Mouse (Mus musculus) stomach, embryonic 15.5 days (tissue): ENCODE results near the gene Med23. TPM values are rescaled to one million over a fixed set of nuclear protein-coding genes. Genes with fewer than 3 reads are reported as not detected.

ENCODE experiments used
- ATAC-seq: fragments of 200-750 bp; cut with Nextera tagmentation; 2 replicates; pipeline ENCODE4 v1.8.0; 2017; ENCODE audit warnings: low read depth, moderate number of reproducible peaks, moderate TSS enrichment; ENCODE audit not compliant: insufficient read depth, low FRiP score
- H3K27ac ChIP-seq: fragments of 300-500 bp; sonication (generic); 2 replicates; pipeline ENCODE4 v1.5.1; 2015; ENCODE audit warnings: mild to moderate bottlenecking, inconsistent platforms
- H3K27me3 ChIP-seq: fragments of 300-500 bp; sonication (generic); replicated peaks from 2 replicates; pipeline ENCODE4 v1.6.1; 2015; ENCODE audit warnings: inconsistent platforms
- H3K36me3 ChIP-seq: fragments of 300-500 bp; sonication (generic); 2 replicates; pipeline ENCODE4 v1.6.1; 2015; ENCODE audit warnings: inconsistent platforms
- H3K4me1 ChIP-seq: fragments of 300-500 bp; sonication (generic); 2 replicates; pipeline ENCODE4 v1.6.1; 2015; ENCODE audit warnings: inconsistent platforms
- H3K4me2 ChIP-seq: fragments of 300-500 bp; sonication (generic); 2 replicates; pipeline ENCODE4 v1.6.1; 2015; ENCODE audit warnings: mild to moderate bottlenecking, inconsistent platforms
- H3K4me3 ChIP-seq: fragments of 300-500 bp; sonication (generic); replicated peaks from 2 replicates; pipeline ENCODE4 v1.5.1; 2015; ENCODE audit warnings: inconsistent platforms
- H3K9ac ChIP-seq: fragments of 300-500 bp; sonication (generic); 2 replicates; pipeline ENCODE4 v1.6.1; 2015; ENCODE audit warnings: inconsistent platforms
- H3K9me3 ChIP-seq: fragments of 300-500 bp; sonication (generic); 2 replicates; pipeline ENCODE4 v1.6.1; 2016; ENCODE audit warnings: inconsistent platforms
- WGBS: fragments of 180-500 bp; shearing (Covaris S2); methylation state at CpG from one replicate; pipeline ENCODE4 v1.1.7; 2015; 5-methylcytosine and 5-hydroxymethylcytosine counted together
- microRNA-seq: library from miRNA; unstranded; fragments of <30 nt; microRNA quantifications from one replicate; pipeline ENCODE4, GENCODE M21; 2016
- polyA plus RNA-seq: library from polyadenylated mRNA; unstranded; fragments of >200 nt; fragmentation: Nextera tagmentation; extraction: Ambion mirVana; gene quantifications from 2 replicates; pipeline ENCODE4 v1.2.1, GENCODE M21; 2015

The Med23 gene
- polyA plus RNA-seq, 1 experiment from 2014 or later: 15.0 TPM

DNA sequence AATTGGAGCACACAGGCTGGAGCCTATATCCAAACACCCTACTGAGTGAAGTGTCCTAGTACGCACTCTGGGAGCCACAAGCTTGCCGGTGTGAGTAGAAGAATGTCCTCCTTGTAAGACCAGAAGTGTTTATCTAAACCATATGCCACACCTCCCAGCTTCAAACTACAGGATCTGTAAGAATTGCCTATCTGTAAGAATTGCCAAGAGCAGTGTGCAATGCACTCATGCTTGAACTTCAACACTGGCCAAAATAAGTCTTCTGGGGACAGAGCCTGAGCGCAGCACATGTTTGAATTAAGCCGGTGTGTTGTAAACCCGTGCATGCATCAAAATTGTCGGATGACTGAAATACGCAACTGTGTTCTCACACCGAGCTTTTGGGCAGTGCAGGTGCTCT is 78.5 kb downstream of the Med23 start:
- Histone ChIP-seq H3K27me3 (no peaks in the 10 kb centered on the region), H3K9ac (no peak overlapping the region), H3K4me3 (no peak overlapping the region), H3K36me3 (no peaks in the 10 kb centered on the region), H3K27ac (no peak overlapping the region), H3K4me2 (no peak overlapping the region), H3K4me1 (no peaks in the 10 kb centered on the region), H3K9me3 (no peaks in the 10 kb centered on the region)
- peak; percentile 47; the same call in 1 of the 2 replicates for ATAC-seq
- 31% methylated on average over 8 of the region's 8 CpGs for WGBS

DNA sequence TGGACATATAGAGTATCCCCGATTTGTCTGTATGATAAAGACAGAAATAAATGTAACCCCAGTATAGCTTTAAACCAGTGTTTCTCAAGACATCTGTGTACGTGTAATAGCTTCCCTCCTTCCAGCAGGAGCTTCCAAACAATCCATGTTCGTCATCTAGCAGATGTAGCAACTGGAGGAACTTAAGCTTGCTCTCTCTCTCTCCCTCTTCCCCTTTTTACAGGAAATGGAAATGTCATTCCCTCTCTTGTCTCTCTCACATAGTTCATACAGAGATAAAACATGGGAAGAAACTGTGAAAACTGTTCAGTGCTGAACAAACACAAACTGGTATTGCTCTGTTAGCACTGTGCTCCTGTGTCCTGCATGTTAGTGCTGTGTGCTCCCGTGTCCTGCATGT is 80.4 kb downstream of the Med23 start:
- H3K27me3 ChIP-seq: no peaks in the 10 kb centered on the region
- no peak for ATAC-seq
- H3K4me1 ChIP-seq: no peaks in the 10 kb centered on the region
- H3K36me3 ChIP-seq: no peaks in the 10 kb centered on the region
- WGBS: 68% methylated on average over 4 of the region's 4 CpGs
- no peak overlapping the region for H3K4me3 ChIP-seq
- no peak overlapping the region for H3K4me2 ChIP-seq
- no peak overlapping the region for H3K27ac ChIP-seq
- H3K9ac ChIP-seq: no peak overlapping the region
- H3K9me3 ChIP-seq: no peaks in the 10 kb centered on the region

GRCm38 (mm10) chr10:24951575-24951974 is 81.8 kb downstream of the Med23 start:
- no peak overlapping the region for H3K9ac ChIP-seq
- no peak for ATAC-seq
- no peak overlapping the region for H3K27ac ChIP-seq
- H3K9me3 ChIP-seq: no peaks in the 10 kb centered on the region
- no peaks in the 10 kb centered on the region for H3K4me1 ChIP-seq
- no peaks in the 10 kb centered on the region for H3K27me3 ChIP-seq
- no peak overlapping the region for H3K4me3 ChIP-seq
- H3K4me2 ChIP-seq: no peak overlapping the region
- H3K36me3 ChIP-seq: no peaks in the 10 kb centered on the region
- WGBS: 78% methylated on average over 8 of the region's 8 CpGs

- 69% methylated on average over 7 of the region's 7 CpGs for WGBS
Measured at GRCm38 (mm10) chr10:24952549-24952948, 82.8 kb downstream of the Med23 start.

GRCm38 (mm10) chr10:24953876-24954275 is 84.1 kb downstream of the Med23 start:
- H3K36me3 ChIP-seq: no peaks in the 10 kb centered on the region
- H3K27me3 ChIP-seq: no peaks in the 10 kb centered on the region
- H3K4me1 ChIP-seq: peaks cover 6% of the 10 kb centered on the region; the same call in 1 of the 2 replicates
- H3K27ac ChIP-seq: no peak overlapping the region
- no peak overlapping the region for H3K4me3 ChIP-seq
- ATAC-seq: no peak
- no peaks in the 10 kb centered on the region for H3K9me3 ChIP-seq
- H3K4me2 ChIP-seq: no peak overlapping the region
- H3K9ac ChIP-seq: no peak overlapping the region
- 72% methylated on average over 6 of the region's 6 CpGs for WGBS

More at GRCm38 (mm10) chr10:24952549-24952948, 82.8 kb downstream of the Med23 start:
- H3K4me3 ChIP-seq: no peak overlapping the region
- no peaks in the 10 kb centered on the region for H3K4me1 ChIP-seq
- no peak overlapping the region for H3K4me2 ChIP-seq
- H3K9ac ChIP-seq: no peak overlapping the region
- H3K9me3 ChIP-seq: no peaks in the 10 kb centered on the region
- ATAC-seq: no peak
- H3K27me3 ChIP-seq: no peaks in the 10 kb centered on the region
- H3K36me3 ChIP-seq: no peaks in the 10 kb centered on the region
- no peak overlapping the region for H3K27ac ChIP-seq

- no peaks in the 10 kb centered on the region for H3K9me3 ChIP-seq
- no peak overlapping the region for H3K9ac ChIP-seq
- H3K27me3 ChIP-seq: no peaks in the 10 kb centered on the region
- peak overlapping the region; percentile 5; the same call in 1 of the 2 replicates for H3K27ac ChIP-seq
- 31% methylated on average over 15 of the region's 15 CpGs for WGBS
- no peak overlapping the region for H3K4me3 ChIP-seq
- ATAC-seq: no peak
- H3K4me1 ChIP-seq: peaks cover 14% of the 10 kb centered on the region
- no peaks in the 10 kb centered on the region for H3K36me3 ChIP-seq
- H3K4me2 ChIP-seq: peak overlapping the region; percentile 40
Measured at GRCm38 (mm10) chr10:24958280-24959042, 88.7 kb downstream of the Med23 start.

DNA sequence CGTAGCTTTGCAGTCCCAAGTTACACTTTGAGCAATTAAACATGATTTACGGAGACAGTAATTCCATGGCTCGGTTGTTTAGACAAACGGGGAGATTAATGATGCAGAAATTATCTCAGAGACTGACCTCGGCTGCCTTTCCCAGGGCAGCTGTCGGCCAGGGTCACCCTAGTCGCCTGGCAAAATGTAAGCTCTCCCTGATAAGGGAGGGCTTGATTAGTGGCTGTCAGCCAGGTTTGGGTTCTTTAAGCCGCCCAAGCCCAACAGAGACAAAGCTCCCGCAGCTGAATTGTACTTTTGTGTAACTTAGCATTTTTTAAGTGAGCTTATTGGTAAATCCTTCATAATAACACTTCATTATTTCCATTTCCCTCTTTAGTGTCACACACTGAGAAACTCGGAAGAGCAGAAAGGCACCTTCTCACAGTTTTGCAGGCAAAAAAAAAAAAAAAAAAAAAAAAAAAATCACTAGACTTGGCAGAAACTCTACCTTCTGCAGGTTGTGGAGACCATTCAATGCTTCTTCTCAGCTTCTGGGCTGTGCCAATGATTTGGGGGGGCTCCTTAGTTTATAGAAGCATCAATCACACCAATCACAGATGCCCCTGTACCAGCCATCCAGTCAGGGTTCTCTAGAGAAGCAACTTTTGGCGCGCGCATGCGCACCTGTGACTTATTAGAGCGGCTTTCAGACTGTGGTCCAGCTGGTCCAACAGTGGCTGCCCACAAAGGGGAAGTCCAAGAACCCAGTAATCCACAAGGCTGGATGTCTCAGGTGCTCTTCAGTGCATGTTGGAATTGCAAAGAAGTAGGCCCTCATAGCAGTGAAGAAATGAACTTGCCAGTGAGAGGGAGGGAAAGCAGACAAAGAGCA is 89.5 kb downstream of the Med23 start:
- ATAC-seq: no peak
- no peaks in the 10 kb centered on the region for H3K36me3 ChIP-seq
- H3K27ac ChIP-seq: no peak overlapping the region
- no peak overlapping the region for H3K4me3 ChIP-seq
- WGBS: 31% methylated on average over 15 of the region's 15 CpGs
- peak overlapping the region; percentile 40 for H3K4me2 ChIP-seq
- no peak overlapping the region for H3K9ac ChIP-seq
- H3K27me3 ChIP-seq: no peaks in the 10 kb centered on the region
- no peaks in the 10 kb centered on the region for H3K9me3 ChIP-seq
- peaks cover 14% of the 10 kb centered on the region for H3K4me1 ChIP-seq

DNA sequence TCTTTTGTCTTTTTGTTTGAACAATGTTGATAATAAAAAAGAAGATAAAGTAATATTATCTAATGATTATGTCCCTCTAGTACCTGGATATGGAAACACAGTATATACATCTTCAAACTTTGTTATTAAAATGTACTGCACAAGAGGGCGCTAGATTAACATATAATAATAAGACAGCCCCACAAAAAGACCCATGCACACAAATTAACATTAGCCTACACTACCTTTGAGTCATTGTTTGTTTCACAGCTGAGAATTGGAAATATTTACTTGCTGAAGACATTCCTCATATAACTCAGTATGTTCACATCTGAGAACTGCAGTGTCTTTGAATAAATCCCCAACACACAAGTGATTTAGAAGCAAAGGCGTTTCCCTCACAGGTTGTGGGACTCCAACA is 91.3 kb downstream of the Med23 start:
- WGBS: 48% methylated on average over 2 of the region's 2 CpGs
- no peak for ATAC-seq
- Histone ChIP-seq H3K4me3 (no peak overlapping the region), H3K9me3 (no peaks in the 10 kb centered on the region), H3K4me2 (no peak overlapping the region), H3K4me1 (peaks cover 14% of the 10 kb centered on the region), H3K36me3 (no peaks in the 10 kb centered on the region), H3K27ac (no peak overlapping the region), H3K9ac (no peak overlapping the region), H3K27me3 (no peaks in the 10 kb centered on the region)

DNA sequence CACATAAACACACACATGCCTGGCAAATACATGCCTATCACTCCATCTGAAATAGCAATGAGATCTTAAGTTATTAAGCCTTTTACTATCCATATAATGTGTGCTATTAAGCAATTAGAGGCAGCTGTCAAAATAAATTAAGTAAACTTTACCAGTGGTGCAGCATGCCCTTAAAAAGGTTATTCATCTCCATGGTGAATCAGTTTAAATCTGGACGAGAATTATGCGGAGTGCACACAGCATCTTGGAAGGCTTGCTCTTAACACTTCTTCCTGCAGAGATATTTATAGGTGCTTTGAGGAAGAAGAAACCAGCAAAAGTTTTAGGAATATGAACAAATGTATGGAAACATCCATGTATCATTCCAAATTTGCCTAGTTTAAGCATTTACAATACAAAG is 92.1 kb downstream of the Med23 start:
- H3K4me2 ChIP-seq: no peak overlapping the region
- peaks cover 14% of the 10 kb centered on the region for H3K4me1 ChIP-seq
- ATAC-seq: no peak
- H3K9me3 ChIP-seq: no peaks in the 10 kb centered on the region
- H3K27ac ChIP-seq: no peak overlapping the region
- no peaks in the 10 kb centered on the region for H3K36me3 ChIP-seq
- no peaks in the 10 kb centered on the region for H3K27me3 ChIP-seq
- H3K9ac ChIP-seq: no peak overlapping the region
- WGBS: 51% methylated on average over 2 of the region's 2 CpGs
- no peak overlapping the region for H3K4me3 ChIP-seq

Small RNA genes lying within 50 kb of the gene (microRNA-seq; reads per million reads assigned to microRNA genes)
- gene Mir6905: not detected

Other genes starting within 250 kb of the Med23 start
- 6.1 and 6.8 TPM in 2 replicates for gene Enpp1, start 157.8 kb upstream of the Med23 start, polyA plus RNA-seq
- 6.9 and 9.5 TPM in 2 replicates for gene Enpp3, start 27.2 kb upstream of the Med23 start, polyA plus RNA-seq
- gene Arg1, start 57.5 kb downstream of the Med23 start, polyA plus RNA-seq: 20.6 and 47.5 TPM in 2 replicates